Mouse (Mus musculus) CD8-positive naive resting alpha-beta T cell, adult 2 months (primary cell): ENCODE results near the gene Col18a1.

Experiments used
- DNase-seq, 2 experiments: peaks; one replicate each; pipeline ENCODE4 v3.0.0; 2022; ENCODE audit warnings: low read depth in 2 of 2, low spot score in 2 of 2

Gene Col18a1

DNA sequence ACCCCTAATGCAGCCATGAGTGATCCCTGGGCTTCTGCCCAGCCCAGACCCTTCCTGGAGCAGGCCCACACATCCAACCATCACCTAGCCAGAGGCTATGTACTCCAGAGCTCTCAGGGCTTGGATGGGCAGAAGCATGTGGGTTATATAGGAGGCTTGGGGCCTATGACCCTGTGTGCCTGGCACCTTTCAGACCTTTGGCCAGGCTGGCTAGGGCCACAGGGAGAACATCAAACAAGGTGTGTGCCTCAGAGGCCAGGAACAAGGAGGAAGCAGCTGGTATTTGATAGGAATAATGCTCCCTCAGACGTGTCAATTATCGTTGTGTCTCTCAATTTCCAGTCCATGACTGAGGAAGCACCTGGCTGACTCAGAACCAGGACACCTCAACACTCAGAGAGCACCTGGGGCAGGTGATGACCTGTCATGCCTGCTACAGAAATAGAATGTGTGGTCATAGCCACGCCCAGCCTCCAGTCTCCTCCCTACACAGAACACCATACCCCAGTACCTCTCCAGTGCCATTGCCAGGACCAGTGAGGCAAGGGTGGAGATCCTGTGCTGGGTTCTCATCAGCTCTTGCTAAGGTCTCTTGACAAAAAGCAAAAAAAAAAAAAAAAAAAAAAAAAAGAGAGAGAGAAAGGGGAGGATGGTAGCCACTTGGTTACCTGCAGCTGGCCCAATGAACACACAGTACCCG lies 54.6 kb downstream of the Col18a1 start:
- DNase-seq: no peak

GRCm38 (mm10) chr10:77110843-77111242 lies 55.5 kb downstream of the Col18a1 start:
- DNase-seq: no peak

- DNase-seq: no peak
Observed at GRCm38 (mm10) chr10:77110010-77110409, 56.3 kb downstream of the Col18a1 start.

DNA sequence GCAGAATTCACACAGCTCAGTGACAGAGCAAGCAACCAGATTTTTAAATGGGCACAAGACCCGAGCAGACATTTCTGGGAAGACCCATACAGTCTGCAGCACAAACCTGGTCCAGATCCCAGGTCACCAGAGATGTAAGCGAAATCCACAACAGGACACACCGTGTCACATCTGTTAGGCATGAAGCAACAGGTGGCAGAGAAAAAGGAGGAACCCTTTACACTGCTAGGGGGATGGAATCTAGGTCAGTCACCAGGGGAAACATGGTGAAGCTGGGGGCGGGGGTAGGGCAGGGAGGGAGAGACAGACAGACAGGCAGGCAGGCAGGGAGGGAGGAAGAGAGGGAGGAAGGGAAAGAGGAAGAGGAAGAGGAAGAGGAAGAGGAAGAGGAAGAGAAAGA lies 58.2 kb downstream of the Col18a1 start:
- DNase-seq: no peak

DNA sequence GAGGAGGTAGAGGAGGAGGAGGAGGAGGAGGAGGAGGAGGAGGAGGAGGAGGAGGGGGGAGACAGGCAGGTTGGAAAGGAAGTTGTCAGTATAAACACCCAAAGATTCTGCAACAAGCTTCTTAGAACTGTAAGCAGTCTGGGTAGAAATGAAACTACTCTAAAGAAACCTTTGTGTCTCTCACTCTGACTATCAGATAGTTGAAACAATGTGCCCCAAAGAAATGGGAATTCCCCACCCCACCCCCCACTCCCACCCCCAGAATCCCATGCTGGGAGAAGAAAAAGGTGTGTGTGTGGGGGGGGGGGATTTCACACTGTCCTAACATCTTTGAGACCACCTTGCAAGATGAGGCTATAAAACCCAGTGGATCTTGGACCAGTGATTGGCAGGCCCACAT lies 62.0 kb downstream of the Col18a1 start:
- DNase-seq: no peak

- DNase-seq: no peak
Observed at GRCm38 (mm10) chr10:77103689-77104088, 62.7 kb downstream of the Col18a1 start.

DNA sequence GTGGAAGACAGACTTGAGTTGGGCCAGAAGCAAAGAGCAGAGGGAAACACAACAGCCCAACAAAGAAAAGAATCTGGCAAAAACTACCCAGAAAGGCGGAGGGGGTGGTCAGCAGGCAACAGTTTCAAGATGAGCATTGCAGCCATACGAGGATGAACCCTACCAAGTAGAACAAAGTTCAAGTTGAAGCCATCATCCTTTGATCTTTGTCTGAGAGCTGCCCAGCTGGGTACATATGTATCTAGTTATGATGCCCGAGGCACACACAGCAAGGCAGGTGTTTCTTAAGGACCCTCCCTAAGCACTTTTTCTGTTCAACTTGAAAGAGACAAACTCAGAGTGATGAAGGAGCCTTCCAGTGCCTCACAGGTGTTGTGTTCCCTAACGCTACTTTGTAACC lies 66.6 kb downstream of the Col18a1 start:
- no peak for DNase-seq

DNA sequence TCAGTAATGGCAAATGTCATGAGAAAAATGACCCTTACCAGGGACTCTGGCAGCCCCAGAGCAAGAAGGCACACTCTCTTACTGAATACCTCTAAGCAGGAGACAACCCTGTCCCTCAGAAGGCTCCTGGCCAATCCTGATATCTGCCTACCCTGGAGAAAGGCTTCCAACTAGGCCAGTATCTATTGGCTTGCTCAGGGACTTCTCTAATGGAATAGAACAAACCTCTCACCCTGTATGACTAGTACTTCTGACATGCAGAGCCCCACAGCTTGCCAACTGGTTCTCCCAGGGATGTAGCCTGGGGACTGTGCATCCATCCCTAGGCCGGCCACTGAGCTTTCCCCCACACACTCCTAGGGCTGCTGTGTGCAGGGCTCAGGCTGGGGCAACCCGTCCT lies 67.7 kb downstream of the Col18a1 start:
- DNase-seq: no peak

DNA sequence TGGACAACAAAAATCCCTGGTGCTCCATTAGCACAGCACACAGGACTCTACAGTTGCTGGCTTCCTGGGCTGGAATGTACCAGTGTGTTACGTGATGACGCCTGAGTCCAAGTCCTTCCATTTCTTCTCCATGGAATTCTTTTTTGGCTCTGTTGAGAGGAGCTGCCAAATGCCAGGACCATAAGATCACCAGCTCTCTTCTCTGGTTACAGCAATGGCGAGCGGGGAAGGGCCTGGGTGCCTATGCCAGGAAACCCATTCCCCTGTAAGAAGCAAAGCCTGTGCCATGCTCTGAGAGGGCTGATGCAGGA lies 68.5 kb downstream of the Col18a1 start:
- DNase-seq: no peak

DNA sequence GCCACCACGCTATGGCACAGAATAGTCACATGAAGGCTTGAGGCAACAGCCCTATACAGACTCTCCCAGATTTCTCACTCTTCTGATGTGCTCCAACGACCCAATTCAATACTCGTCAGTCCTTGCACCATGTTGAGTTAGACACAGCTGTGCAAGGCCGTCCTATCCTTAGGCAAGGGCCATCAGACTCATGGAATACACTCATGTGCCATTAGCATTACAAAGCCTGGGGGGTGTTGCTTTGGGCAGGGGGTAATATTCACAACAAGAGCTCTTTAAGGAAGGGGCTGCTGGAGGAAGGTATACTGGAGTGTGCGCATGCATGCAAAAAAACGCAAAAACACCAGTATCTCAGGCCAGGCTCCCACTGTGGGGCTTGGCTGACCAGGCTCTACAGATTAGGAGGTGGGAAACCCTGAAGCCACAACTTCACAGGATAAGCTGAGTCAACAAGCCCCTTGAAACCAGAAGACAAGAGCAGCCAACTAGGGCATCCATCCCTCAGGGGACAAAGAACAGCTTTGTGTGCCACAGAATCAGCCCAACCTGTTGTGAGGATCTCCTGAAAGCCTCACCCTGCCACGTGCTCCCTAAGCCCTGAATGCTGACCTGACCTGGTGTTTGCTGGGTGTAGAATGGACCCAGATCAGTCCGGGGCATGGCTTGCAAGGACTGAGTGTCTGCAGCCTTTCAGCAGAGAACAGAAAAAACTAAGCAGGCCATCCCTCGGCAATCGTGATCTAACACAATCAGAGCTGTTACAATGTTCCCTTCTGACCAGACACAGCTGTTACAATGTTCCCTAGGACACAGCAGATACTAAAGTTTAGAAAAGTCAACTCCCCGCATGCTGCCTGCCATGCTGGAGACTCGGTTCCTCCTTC lies 69.1 kb downstream of the Col18a1 start:
- no peak for DNase-seq

- no peak for DNase-seq
Observed at GRCm38 (mm10) chr10:77095666-77096065, 70.7 kb downstream of the Col18a1 start.

GRCm38 (mm10) chr10:77093817-77094216 lies 72.5 kb downstream of the Col18a1 start:
- DNase-seq: no peak

- no peak for DNase-seq
Observed at GRCm38 (mm10) chr10:77091538-77092097, 74.7 kb downstream of the Col18a1 start.

GRCm38 (mm10) chr10:77090063-77090462 lies 76.3 kb downstream of the Col18a1 start:
- no peak for DNase-seq

DNA sequence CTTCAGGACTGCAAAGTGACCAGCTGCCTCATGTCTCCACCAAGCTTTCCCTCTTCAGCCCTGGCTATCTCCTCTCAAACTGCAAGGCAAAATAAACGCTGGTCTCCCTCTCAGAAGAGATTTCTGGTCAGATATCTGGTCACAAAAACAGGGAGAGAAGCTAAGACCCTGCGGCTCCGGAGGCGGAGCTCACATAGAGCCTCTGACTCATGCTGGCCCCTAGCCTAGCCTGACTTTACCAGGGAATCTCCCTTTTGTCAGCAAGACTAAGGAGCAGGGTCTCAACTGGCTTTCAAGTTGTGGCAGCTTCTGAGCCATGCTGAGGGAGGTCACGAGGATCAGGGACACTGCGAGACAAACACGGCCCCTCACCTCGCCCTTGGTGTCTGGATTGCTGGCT lies 77.0 kb downstream of the Col18a1 start:
- DNase-seq: no peak

DNA sequence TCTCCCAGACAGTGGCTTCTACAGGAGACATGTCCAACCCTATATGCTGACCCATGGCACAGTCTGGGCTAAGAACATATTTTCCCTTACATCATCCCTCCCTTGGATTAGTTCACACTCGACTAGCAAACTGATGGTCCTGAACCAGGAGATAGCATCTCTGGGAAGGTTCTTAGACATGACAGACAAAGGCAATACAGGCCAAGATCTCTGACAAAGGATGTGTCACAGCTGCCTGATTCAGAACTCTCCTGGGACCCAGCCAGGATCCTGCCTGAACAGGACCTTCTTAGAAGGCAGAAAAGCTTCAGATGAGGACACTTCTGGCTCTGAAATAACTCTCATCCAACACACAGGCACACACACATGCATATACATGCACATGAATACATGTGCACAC lies 81.8 kb downstream of the Col18a1 start:
- no peak for DNase-seq

GRCm38 (mm10) chr10:77082921-77083320 lies 83.4 kb downstream of the Col18a1 start:
- DNase-seq: no peak

DNA sequence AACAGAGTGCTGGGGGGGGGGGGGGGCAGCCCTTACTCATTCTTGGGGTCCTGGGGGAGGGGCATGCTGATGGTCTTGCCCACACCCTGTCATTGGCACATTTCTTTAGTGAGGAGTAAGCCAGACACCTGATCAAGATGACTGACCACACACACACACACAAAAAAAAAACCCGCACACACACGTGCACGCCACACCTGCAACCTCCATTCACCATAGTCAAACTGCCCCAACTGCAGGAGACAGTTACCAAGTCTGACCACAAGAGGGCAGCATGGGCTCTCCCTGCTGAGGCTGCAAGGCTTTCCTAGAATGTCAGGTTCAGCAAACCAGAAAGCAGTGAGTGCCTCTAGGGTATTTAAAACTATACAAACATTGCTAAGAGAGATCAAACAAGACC lies 83.9 kb downstream of the Col18a1 start:
- DNase-seq: peak; percentile 10 to 40

- no peak for DNase-seq
Observed at GRCm38 (mm10) chr10:77078961-77079360, 87.4 kb downstream of the Col18a1 start.

DNA sequence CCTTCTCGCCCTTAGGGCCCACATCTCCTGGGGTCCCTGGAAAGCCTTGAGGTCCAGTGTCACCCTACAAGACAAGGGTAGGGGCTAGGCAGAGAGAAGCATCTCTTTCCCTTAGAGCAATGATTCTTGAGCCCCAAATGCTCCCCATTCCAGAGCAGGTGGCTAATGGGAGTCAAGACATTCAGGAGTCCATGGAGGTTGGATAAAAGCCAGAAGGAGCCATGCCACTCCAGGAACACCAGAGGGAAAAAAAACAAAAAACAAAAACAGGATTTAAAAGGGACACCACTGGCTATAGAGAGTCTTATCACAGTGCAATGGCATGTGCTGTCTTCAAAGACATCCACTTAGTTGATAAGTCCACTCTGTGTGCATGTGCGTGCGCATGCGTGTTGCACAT lies 87.9 kb downstream of the Col18a1 start:
- DNase-seq: no peak

- no peak for DNase-seq
Observed at GRCm38 (mm10) chr10:77074276-77074974, 91.9 kb downstream of the Col18a1 start.

DNA sequence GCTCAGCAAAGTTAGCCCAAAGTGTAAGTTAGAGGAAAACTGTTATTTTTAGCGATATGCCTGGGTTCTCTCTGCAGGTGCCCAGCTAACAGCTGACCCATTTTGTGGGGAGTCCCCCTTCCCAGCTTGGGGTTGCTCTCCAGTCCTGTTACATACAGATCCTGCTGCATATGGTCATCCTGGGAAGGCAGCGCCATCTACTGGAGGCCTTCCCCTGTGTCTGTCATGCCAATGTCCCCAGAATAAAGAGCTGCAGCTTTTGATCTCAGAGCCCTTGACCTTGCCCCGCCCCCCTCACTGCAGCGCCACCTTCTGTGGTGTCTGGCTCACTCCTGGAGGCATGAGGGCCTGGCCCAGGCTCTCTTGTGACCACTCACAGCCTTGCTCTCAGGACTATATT lies 96.3 kb downstream of the Col18a1 start:
- DNase-seq: peak; percentile 16 to 30
